Mouse (Mus musculus) neural tube, embryonic 11.5 days (tissue): ENCODE results near the gene Plbd1. TPM values are rescaled to one million over a fixed set of nuclear protein-coding genes. Genes with fewer than 3 reads are reported as not detected.

ENCODE experiments used
- ATAC-seq: fragments of 200-750 bp; cut with Nextera tagmentation; 2 replicates; pipeline ENCODE4 v1.8.0; 2017; ENCODE audit warnings: moderate number of reproducible peaks, mild to moderate bottlenecking, moderate TSS enrichment, moderate library complexity; ENCODE audit not compliant: insufficient read depth, low FRiP score, low TSS enrichment
- DNase-seq: peaks from one replicate; pipeline ENCODE4 v3.0.0-alpha.2; 2015; ENCODE audit warnings: low spot score
- H3K27ac ChIP-seq: fragments of 300-500 bp; sonication (generic); 2 replicates; pipeline ENCODE4 v1.5.1; 2014; ENCODE audit warnings: low read depth, mild to moderate bottlenecking, low read length
- H3K27me3 ChIP-seq: fragments of 300-500 bp; sonication (generic); 2 replicates; pipeline ENCODE4 v1.6.1; 2014; ENCODE audit warnings: mild to moderate bottlenecking, low read length, mixed read lengths; ENCODE audit not compliant: control insufficient read depth, insufficient read depth
- H3K36me3 ChIP-seq: fragments of 300-500 bp; sonication (generic); 2 replicates; pipeline ENCODE4 v1.6.1; 2014; ENCODE audit warnings: mild to moderate bottlenecking, low read length, moderate library complexity, mixed read lengths; ENCODE audit not compliant: control insufficient read depth, insufficient read depth
- H3K4me1 ChIP-seq: fragments of 300-500 bp; sonication (generic); 2 replicates; pipeline ENCODE4 v1.6.1; 2014; ENCODE audit warnings: low read length, mixed read lengths; ENCODE audit not compliant: control insufficient read depth, insufficient read depth
- H3K4me2 ChIP-seq: fragments of 300-500 bp; sonication (generic); 2 replicates; pipeline ENCODE4 v1.6.1; 2014; ENCODE audit warnings: low read depth, mild to moderate bottlenecking, moderate library complexity
- H3K4me3 ChIP-seq: fragments of 300-500 bp; sonication (generic); 2 replicates; pipeline ENCODE4 v1.5.1; 2014; ENCODE audit warnings: low read depth, low read length
- H3K9ac ChIP-seq: fragments of 300-500 bp; sonication (generic); 2 replicates; pipeline ENCODE4 v1.6.1; 2014; ENCODE audit warnings: mild to moderate bottlenecking, low read length
- H3K9me3 ChIP-seq: fragments of 300-500 bp; sonication (generic); 2 replicates; pipeline ENCODE4 v1.6.1; 2016; ENCODE audit warnings: low read length; ENCODE audit not compliant: control insufficient read depth
- WGBS: fragments of 180-500 bp; shearing (Covaris S2); extraction: QIAGEN DNeasy Blood & Tissue Kit; methylation state at CpG from one replicate; pipeline ENCODE4 v1.1.7; 2014; 5-methylcytosine and 5-hydroxymethylcytosine counted together
- polyA plus RNA-seq: library from polyadenylated mRNA; unstranded; fragments of >200 nt; fragmentation: Nextera tagmentation; extraction: Ambion mirVana; gene quantifications from 2 replicates; pipeline ENCODE4 v1.2.1, GENCODE M21; 2014

Plbd1 gene
- polyA plus RNA-seq, 1 experiment from 2014 or later, result 2.0 TPM

- H3K9ac ChIP-seq, result no peak overlapping the region
- no peak for ATAC-seq
- no peaks in the 10 kb centered on the region for H3K27me3 ChIP-seq
- no peak overlapping the region for H3K27ac ChIP-seq
- H3K4me3 ChIP-seq, result no peak overlapping the region
- no peaks in the 10 kb centered on the region for H3K9me3 ChIP-seq
- no peaks in the 10 kb centered on the region for H3K4me1 ChIP-seq
- no peak for DNase-seq
- WGBS, result 87% methylated on average over 11 of the region's 11 CpGs
- H3K36me3 ChIP-seq, result no peaks in the 10 kb centered on the region
- H3K4me2 ChIP-seq, result no peak overlapping the region
These were observed 21.9 kb upstream of the Plbd1 start for GRCm38 (mm10) chr6:136683410-136684334.

DNA sequence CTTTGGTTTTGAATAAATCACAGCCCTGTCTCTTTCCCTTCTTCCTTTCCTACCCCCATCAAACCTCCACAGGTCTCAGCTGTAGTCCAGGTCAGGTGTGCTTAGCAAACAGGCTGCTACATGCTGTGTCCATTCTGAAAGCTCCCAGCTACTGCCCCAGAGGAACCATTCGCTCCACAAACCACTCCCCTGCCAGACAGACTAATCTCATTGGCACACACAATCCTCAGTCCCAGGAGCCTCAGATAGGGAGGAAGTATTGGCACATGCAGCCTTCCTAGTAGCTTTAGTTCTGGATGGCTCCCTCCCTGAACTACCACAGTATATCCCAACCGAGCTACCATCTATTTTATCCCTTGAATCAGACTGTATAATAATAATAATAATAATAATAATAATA is 17.7 kb upstream of the Plbd1 start:
- H3K36me3 ChIP-seq, result no peaks in the 10 kb centered on the region
- no peaks in the 10 kb centered on the region for H3K27me3 ChIP-seq
- no peak overlapping the region for H3K4me3 ChIP-seq
- no peak overlapping the region for H3K4me2 ChIP-seq
- DNase-seq (no peak), ATAC-seq (no peak)
- H3K9me3 ChIP-seq, result no peaks in the 10 kb centered on the region
- H3K27ac ChIP-seq, result no peak overlapping the region
- H3K4me1 ChIP-seq, result no peaks in the 10 kb centered on the region
- H3K9ac ChIP-seq, result no peak overlapping the region
- 47% methylated on average over 2 of the region's 2 CpGs for WGBS

DNA sequence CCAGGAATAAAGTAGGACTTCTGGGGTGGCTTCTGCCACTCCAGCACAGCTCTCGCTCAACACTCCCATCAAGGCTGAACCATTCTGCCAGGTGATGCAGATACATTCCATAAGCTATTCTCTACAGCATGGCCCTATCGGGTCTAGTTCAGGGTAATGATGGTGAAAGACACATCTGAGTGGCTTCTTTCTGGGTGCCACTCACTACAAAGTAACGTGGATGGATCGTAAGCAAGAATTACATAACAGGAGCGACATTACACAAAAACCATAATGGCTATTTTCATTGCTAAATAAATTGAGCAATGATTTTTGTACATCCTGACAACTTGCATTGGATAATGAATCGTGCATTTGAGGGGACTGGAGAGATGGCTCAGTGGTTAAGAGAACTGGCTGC is 13.2 kb upstream of the Plbd1 start:
- no peak for DNase-seq
- no peak overlapping the region for H3K9ac ChIP-seq
- WGBS, result 91% methylated on average over 6 of the region's 6 CpGs
- no peak for ATAC-seq
- H3K36me3 ChIP-seq, result no peaks in the 10 kb centered on the region
- no peak overlapping the region for H3K27ac ChIP-seq
- H3K9me3 ChIP-seq, result no peaks in the 10 kb centered on the region
- no peaks in the 10 kb centered on the region for H3K4me1 ChIP-seq
- no peak overlapping the region for H3K4me3 ChIP-seq
- H3K27me3 ChIP-seq, result no peaks in the 10 kb centered on the region
- no peak overlapping the region for H3K4me2 ChIP-seq

DNA sequence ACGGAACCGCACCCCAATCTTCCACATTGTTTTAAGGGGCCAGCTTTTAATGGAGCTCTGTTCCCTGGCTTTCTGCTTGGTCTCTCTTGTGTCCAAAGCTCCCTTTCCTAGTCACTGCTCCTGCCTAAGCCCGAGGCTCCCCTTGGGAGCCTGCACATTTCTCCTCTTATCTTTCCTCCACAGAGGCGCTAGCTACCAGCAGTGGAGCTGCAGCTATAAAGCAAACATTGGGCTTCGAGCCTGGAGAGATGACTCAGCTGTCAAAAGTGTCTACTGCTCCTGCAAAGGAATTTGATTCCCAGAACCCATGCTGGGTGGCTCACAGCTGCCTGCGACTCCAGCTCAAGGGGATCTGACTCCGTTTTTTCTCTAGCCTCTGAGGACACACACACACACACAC is 10.7 kb upstream of the Plbd1 start:
- Histone ChIP-seq H3K4me2 (no peak overlapping the region), H3K9ac (no peak overlapping the region), H3K4me3 (no peak overlapping the region), H3K27me3 (no peaks in the 10 kb centered on the region), H3K4me1 (no peaks in the 10 kb centered on the region), H3K27ac (no peak overlapping the region), H3K36me3 (no peaks in the 10 kb centered on the region), H3K9me3 (no peaks in the 10 kb centered on the region)
- DNase-seq (no peak), ATAC-seq (no peak)
- WGBS, result 73% methylated on average over 7 of the region's 7 CpGs

GRCm38 (mm10) chr6:136669274-136669673 is 7.5 kb upstream of the Plbd1 start:
- Histone ChIP-seq H3K9ac (no peak overlapping the region), H3K36me3 (no peaks in the 10 kb centered on the region), H3K27ac (no peak overlapping the region), H3K9me3 (no peaks in the 10 kb centered on the region), H3K4me2 (no peak overlapping the region), H3K4me1 (no peaks in the 10 kb centered on the region), H3K27me3 (no peaks in the 10 kb centered on the region), H3K4me3 (no peak overlapping the region)
- ATAC-seq, result no peak
- WGBS, result 53% methylated on average over 5 of the region's 5 CpGs
- DNase-seq, result no peak

- DNase-seq (no peak), ATAC-seq (no peak)
- Histone ChIP-seq H3K27ac (no peak overlapping the region), H3K4me2 (no peak overlapping the region), H3K27me3 (no peaks in the 10 kb centered on the region), H3K4me1 (no peaks in the 10 kb centered on the region), H3K4me3 (no peak overlapping the region), H3K9ac (no peak overlapping the region), H3K36me3 (no peaks in the 10 kb centered on the region), H3K9me3 (no peaks in the 10 kb centered on the region)
- 68% methylated on average over 14 of the region's 14 CpGs for WGBS
These were observed 6.7 kb upstream of the Plbd1 start for GRCm38 (mm10) chr6:136668266-136668986.

- ATAC-seq, result no peak
- H3K27ac ChIP-seq, result no peak overlapping the region
These were observed 335 bp upstream of the Plbd1 start for GRCm38 (mm10) chr6:136662063-136662462.

DNA sequence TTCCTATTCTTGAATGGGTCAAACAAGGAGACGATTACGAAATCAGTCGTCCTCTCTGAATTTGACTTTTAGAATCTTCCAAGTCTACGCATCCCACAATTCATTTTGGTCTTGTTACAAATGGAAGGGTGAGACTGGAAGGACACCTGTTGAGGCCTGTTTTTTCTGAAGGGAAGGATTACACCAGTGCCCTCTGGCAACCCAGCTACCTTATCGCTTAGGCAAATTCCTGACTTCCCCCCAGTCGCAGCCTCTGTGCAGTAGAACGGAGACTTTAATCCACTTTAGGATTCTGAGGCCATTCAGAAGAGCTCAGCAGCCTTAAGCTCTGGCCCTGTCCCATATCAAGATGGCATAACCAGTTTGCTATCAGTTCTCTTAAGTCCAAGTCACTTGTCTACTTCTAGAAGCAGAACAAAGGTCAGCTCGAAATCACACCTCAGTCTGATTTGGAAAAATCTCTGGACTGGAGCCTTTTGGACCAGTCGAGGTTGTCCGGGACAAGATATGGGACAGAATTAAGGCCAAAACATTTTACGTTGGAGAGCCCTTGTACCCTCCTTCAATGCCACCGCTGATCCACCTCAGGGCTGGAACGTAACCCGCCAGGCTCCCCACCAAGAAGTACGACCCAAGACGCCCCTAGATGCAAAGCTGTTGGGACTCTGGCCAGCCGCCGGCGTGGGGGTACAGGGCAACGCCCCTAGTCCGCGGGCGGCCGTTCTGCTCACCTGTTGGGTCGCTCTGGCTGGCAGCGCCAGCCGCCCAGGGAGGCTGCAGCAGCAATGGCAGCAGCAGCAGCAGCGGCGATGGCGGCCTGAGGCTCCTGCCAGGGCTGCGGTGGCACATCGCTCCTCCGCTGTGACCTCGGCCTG is 660 bp downstream of the Plbd1 start:
- H3K36me3 ChIP-seq, result no peaks in the 10 kb centered on the region
- 23% methylated on average over 29 of the region's 34 CpGs for WGBS
- no peaks in the 10 kb centered on the region for H3K9me3 ChIP-seq
- ATAC-seq (no peak), DNase-seq (no peak)
- H3K4me1 ChIP-seq, result peaks cover 5% of the 10 kb centered on the region; the same call in 1 of the 2 replicates
- peak overlapping the region; percentile 28 for H3K4me3 ChIP-seq
- peaks cover 16% of the 10 kb centered on the region for H3K27me3 ChIP-seq
- H3K4me2 ChIP-seq, result peak overlapping the region; percentile 67
- no peak overlapping the region for H3K27ac ChIP-seq
- peak overlapping the region; percentile 29 for H3K9ac ChIP-seq

More at GRCm38 (mm10) chr6:136662063-136662462, 335 bp upstream of the Plbd1 start:
- Histone ChIP-seq H3K4me1 (peaks cover 5% of the 10 kb centered on the region; the same call in 1 of the 2 replicates), H3K27me3 (peaks cover 16% of the 10 kb centered on the region), H3K4me2 (peak overlapping the region; percentile 67), H3K9me3 (no peaks in the 10 kb centered on the region), H3K9ac (peak overlapping the region; percentile 29; the same call in 1 of the 2 replicates), H3K36me3 (no peaks in the 10 kb centered on the region), H3K4me3 (peak overlapping the region; percentile 28)
- whole genome bisulfite sequencing, result 18% methylated on average over 11 of the region's 11 CpGs
- no peak for DNase-seq
